Mouse (Mus musculus): ENCODE measurements at regions not wholly inside any gene's neighbourhood (a gene's known extent, or its start where the extent isn't known, plus 50 kb on each side); places are given as distances from the start of the nearest gene placed in this dataset.

GRCm38 (mm10) chr1:121620262-121620661, 52.5 kb upstream of the Ddx18 start:
- no peak for DNase-seq (ENCODE audit: inconsistent age in 2 of 2, low spot score in 1 of 2)

- DNase-seq (ENCODE audit: inconsistent age in 2 of 2, low spot score in 1 of 2): no peak
Observed at GRCm38 (mm10) chr1:121618550-121618949, 50.8 kb upstream of the Ddx18 start.
